11 mouse cellular contexts compared by ENCODE assay signal in genomic region chr19:14123348-14124113, GRCm38 (mm10).
DNase-seq lines count a peak whose midpoint lies in the region; ATAC-seq lines count a peak whose summit lies in the region.
"Had no signal": no experiment of that assay in that cellular context is flagged by ENCODE, and none has a peak within 500 bp of the region (broad histone marks: within the 10 kb centered on the region; RNA-seq: fewer than 3 reads in every experiment).

No protein-coding gene starts in this region.

- H3K9ac ChIP-seq in neural tube, embryonic 12.5 days, result no peak overlapping the region
- no peak overlapping the region for H3K9ac ChIP-seq in hindbrain, embryonic 15.5 days
- H3K9ac ChIP-seq in liver, embryonic 16.5 days (ENCODE audit: low read depth, low read length), result no peak overlapping the region
- H3K9ac ChIP-seq: liver, embryonic 13.5 days had no signal

- WGBS in neural tube, embryonic 12.5 days, result 18% methylated on average over 8 of the region's 8 CpGs
- 9% methylated on average over 8 of the region's 8 CpGs for WGBS in hindbrain, embryonic 15.5 days
- 19% methylated on average over 8 of the region's 8 CpGs for WGBS in liver, embryonic 16.5 days (ENCODE audit: insufficient replicate concordance)

- no peaks in the 10 kb centered on the region for H3K9me3 ChIP-seq in neural tube, embryonic 12.5 days
- no peaks in the 10 kb centered on the region for H3K9me3 ChIP-seq in hindbrain, embryonic 15.5 days
- no peaks in the 10 kb centered on the region for H3K9me3 ChIP-seq in liver, embryonic 16.5 days (replicated peaks; ENCODE audit: control insufficient read depth, low read length)
- H3K9me3 ChIP-seq: G1E; liver, embryonic 13.5 days had no signal

- peaks cover 5% of the 10 kb centered on the region; the same call in 1 of the 2 replicates for H3K4me1 ChIP-seq in neural tube, embryonic 12.5 days
- H3K4me1 ChIP-seq in hindbrain, embryonic 15.5 days (replicated peaks), result peaks cover 8% of the 10 kb centered on the region
- H3K4me1 ChIP-seq in liver, embryonic 16.5 days (ENCODE audit: control insufficient read depth, low read depth, low read length), result no peaks in the 10 kb centered on the region
- H3K4me1 ChIP-seq: liver, embryonic 13.5 days had no signal

- 0 out of 2 replicates have a peak, but pooled peaks have one; percentile 50 for ATAC-seq in neural tube, embryonic 12.5 days (ENCODE audit: low FRiP score, low read depth)
- ATAC-seq in hindbrain, embryonic 15.5 days (ENCODE audit: low FRiP score, low read depth), result 0 out of 2 replicates have a peak, but pooled peaks have one; percentile 45
- no peak for ATAC-seq in liver, embryonic 16.5 days (ENCODE audit: low read depth)

- no peak overlapping the region for H3K27ac ChIP-seq in neural tube, embryonic 12.5 days
- H3K27ac ChIP-seq in hindbrain, embryonic 15.5 days (replicated peaks), result no peak overlapping the region
- no peak overlapping the region for H3K27ac ChIP-seq in liver, embryonic 16.5 days (ENCODE audit: low read length)
- H3K27ac ChIP-seq: liver, embryonic 13.5 days had no signal

- H3K36me3 ChIP-seq in neural tube, embryonic 12.5 days, result no peaks in the 10 kb centered on the region
- H3K36me3 ChIP-seq in hindbrain, embryonic 15.5 days, result no peaks in the 10 kb centered on the region
- H3K36me3 ChIP-seq in liver, embryonic 16.5 days (ENCODE audit: control insufficient read depth, insufficient read depth), result no peaks in the 10 kb centered on the region
- H3K36me3 ChIP-seq: G1E; liver, embryonic 13.5 days had no signal

- DNase-seq in neural tube, embryonic 10.5 days (ENCODE audit: extremely low spot score, low spot score), result no peak
- no peak for DNase-seq in adrenal gland, adult 8-10 months
- DNase-seq in thymus, postnatal 0 days (ENCODE audit: low spot score), result no peak
- no peak for DNase-seq in urinary bladder, adult 2 months (ENCODE audit: low spot score)
- DNase-seq: gastrocnemius, postnatal 36 days; liver, embryonic 13.5 days; thymus, adult 2 months had no signal

- no peak overlapping the region for H3K4me3 ChIP-seq in neural tube, embryonic 12.5 days
- 0 out of 2 replicates have a peak overlapping the region, but pooled peaks have one; percentile 6 for H3K4me3 ChIP-seq in hindbrain, embryonic 15.5 days
- no peak overlapping the region for H3K4me3 ChIP-seq in liver, embryonic 16.5 days (ENCODE audit: low read depth, low read length)
- H3K4me3 ChIP-seq: liver, embryonic 13.5 days had no signal

- H3K4me2 ChIP-seq in neural tube, embryonic 12.5 days (replicated peaks), result peak overlapping the region; percentile 26
- peak overlapping the region; percentile 33 for H3K4me2 ChIP-seq in hindbrain, embryonic 15.5 days
- H3K4me2 ChIP-seq in liver, embryonic 16.5 days (ENCODE audit: low read depth, low read length), result peak overlapping the region; percentile 19; the same call in 1 of the 2 replicates
- H3K4me2 ChIP-seq: liver, embryonic 13.5 days had no signal

- no peaks in the 10 kb centered on the region for H3K27me3 ChIP-seq in neural tube, embryonic 12.5 days (replicated peaks)
- 0 out of 2 replicates have a peak, but pooled peaks cover 2% of the 10 kb centered on the region for H3K27me3 ChIP-seq in hindbrain, embryonic 15.5 days
- no peaks in the 10 kb centered on the region for H3K27me3 ChIP-seq in liver, embryonic 16.5 days (ENCODE audit: control insufficient read depth, insufficient read depth, low read depth, low read length)
- H3K27me3 ChIP-seq: liver, embryonic 13.5 days had no signal
